Mouse (Mus musculus) intestine, embryonic 14.5 days (tissue): Measurements from ENCODE around the gene Gm17067. TPM values are rescaled to one million over a fixed set of nuclear protein-coding genes. Genes with fewer than 3 reads are reported as not detected.
A peak's percentile ranks its signal among the peaks of the same experiment; 100 is the strongest.
"Not testable (repeated sequence)": the region's sequence is repeated elsewhere in the genome, so short reads cannot be mapped to it uniquely, and the experiment has no call there.

Experiments used
- ATAC-seq: fragments of 200-750 bp; cut with Nextera tagmentation; replicated peaks from 2 replicates; pipeline ENCODE4 v1.8.0; 2017; ENCODE audit warnings: low read depth, moderate number of reproducible peaks, moderate TSS enrichment, moderate library complexity; ENCODE audit not compliant: low FRiP score, low TSS enrichment
- DNase-seq: peaks from one replicate; pipeline ENCODE4 v3.0.0-alpha.2; 2018; ENCODE audit warnings: low spot score
- H3K27ac ChIP-seq: fragments of 300-500 bp; sonication (generic); 2 replicates; pipeline ENCODE4 v1.5.1; 2014; ENCODE audit warnings: low read depth, mild to moderate bottlenecking, control low read depth
- H3K27me3 ChIP-seq: fragments of 300-500 bp; sonication (generic); replicated peaks from 2 replicates; pipeline ENCODE4 v1.6.1; 2014; ENCODE audit warnings: low read length, control low read depth; ENCODE audit not compliant: control insufficient read depth, insufficient read depth
- H3K36me3 ChIP-seq: fragments of 300-500 bp; sonication (generic); 2 replicates; pipeline ENCODE4 v1.6.1; 2014; ENCODE audit warnings: low read length, control low read depth; ENCODE audit not compliant: control insufficient read depth, insufficient read depth
- H3K4me1 ChIP-seq: fragments of 300-500 bp; sonication (generic); replicated peaks from 2 replicates; pipeline ENCODE4 v1.6.1; 2014; ENCODE audit warnings: low read length, control low read depth, mixed read lengths; ENCODE audit not compliant: control insufficient read depth, insufficient read depth
- H3K4me2 ChIP-seq: fragments of 300-500 bp; sonication (generic); 2 replicates; pipeline ENCODE4 v1.6.1; 2014; ENCODE audit warnings: low read length
- H3K4me3 ChIP-seq: fragments of 300-500 bp; sonication (generic); 2 replicates; pipeline ENCODE4 v1.5.1; 2014; ENCODE audit warnings: low read depth, low read length, control low read depth, mixed read lengths
- H3K9ac ChIP-seq: fragments of 300-500 bp; sonication (generic); 2 replicates; pipeline ENCODE4 v1.6.1; 2014; ENCODE audit warnings: mild to moderate bottlenecking, low read length
- H3K9me3 ChIP-seq: fragments of 300-500 bp; sonication (generic); 2 replicates; pipeline ENCODE4 v1.6.1; 2016; ENCODE audit warnings: low read length, control low read depth; ENCODE audit not compliant: control insufficient read depth
- WGBS: fragments of 180-500 bp; shearing (Covaris S2); extraction: QIAGEN DNeasy Blood & Tissue Kit; methylation state at CpG from one replicate; pipeline ENCODE4 v1.1.7; 2014; 5-methylcytosine and 5-hydroxymethylcytosine counted together
- polyA plus RNA-seq: library from polyadenylated mRNA; unstranded; fragments of >200 nt; fragmentation: Nextera tagmentation; extraction: Ambion mirVana; gene quantifications from 2 replicates; pipeline ENCODE4 v1.2.1, GENCODE M21; 2014

Gm17067 gene
- polyA plus RNA-seq: not detected in 2 replicates

GRCm38 (mm10) chr7:42726917-42727316 is at the start of gene Gm17067:
Gm17067 (minus strand) TSS chr7:42727017.
- WGBS: 85% methylated on average over 4 of the region's 4 CpGs
- not testable (repeated sequence) for H3K4me1 ChIP-seq, H3K4me2 ChIP-seq, H3K9ac ChIP-seq, H3K27ac ChIP-seq, H3K36me3 ChIP-seq, H3K27me3 ChIP-seq, ATAC-seq, H3K9me3 ChIP-seq, DNase-seq, H3K4me3 ChIP-seq

GRCm38 (mm10) chr7:42749836-42750235 is 23.0 kb upstream of the Gm17067 start:
- Histone ChIP-seq H3K4me3 (no peak overlapping the region), H3K27ac (no peak overlapping the region), H3K27me3 (no peaks in the 10 kb centered on the region), H3K4me1 (no peaks in the 10 kb centered on the region), H3K9ac (no peak overlapping the region), H3K36me3 (no peaks in the 10 kb centered on the region), H3K9me3 (no peaks in the 10 kb centered on the region), H3K4me2 (no peak overlapping the region)
- no peak for DNase-seq
- 46% methylated on average over 20 of the region's 20 CpGs for WGBS
- ATAC-seq: no peak

- Histone ChIP-seq H3K9ac (no peak overlapping the region), H3K4me1 (no peaks in the 10 kb centered on the region), H3K4me2 (no peak overlapping the region), H3K27ac (no peak overlapping the region), H3K9me3 (no peaks in the 10 kb centered on the region), H3K27me3 (no peaks in the 10 kb centered on the region), H3K36me3 (no peaks in the 10 kb centered on the region), H3K4me3 (no peak overlapping the region)
- ATAC-seq (no peak), DNase-seq (no peak)
- WGBS: 87% methylated on average over 10 of the region's 10 CpGs
Observed at GRCm38 (mm10) chr7:42738536-42739210, 11.9 kb upstream of the Gm17067 start.

GRCm38 (mm10) chr7:42693251-42693650 is 33.6 kb downstream of the Gm17067 start:
- peak overlapping the region; percentile 55 for H3K4me3 ChIP-seq
- DNase-seq: peak; percentile 50

GRCm38 (mm10) chr7:42692362-42693158 is 34.3 kb downstream of the Gm17067 start, which contains the start of gene Zfp975:
Zfp975 (minus strand) TSS chr7:42692742.
- peak; percentile 86 for DNase-seq
- WGBS: under 1% methylated on average over 23 of the region's 23 CpGs
- Histone ChIP-seq H3K4me2 (peak within 1 kb of the TSS; percentile 59), H3K27ac (peak within 1 kb of the TSS; percentile 65), H3K9ac (peak within 1 kb of the TSS; percentile 58), H3K4me3 (peak within 1 kb of the TSS; percentile 55)
- not testable (repeated sequence) for H3K4me1 ChIP-seq, H3K9me3 ChIP-seq, H3K36me3 ChIP-seq, H3K27me3 ChIP-seq
- ATAC-seq: peak; percentile 100

More at GRCm38 (mm10) chr7:42693251-42693650, 33.6 kb downstream of the Gm17067 start:
- ATAC-seq: 0 out of 2 replicates have a peak, but pooled peaks have one; percentile 44
- not testable (repeated sequence) for H3K27me3 ChIP-seq, H3K36me3 ChIP-seq, H3K9me3 ChIP-seq, H3K4me1 ChIP-seq
- Histone ChIP-seq H3K27ac (peak overlapping the region; percentile 65), H3K9ac (peak overlapping the region; percentile 58), H3K4me2 (peak overlapping the region; percentile 59)
- WGBS: 0% methylated on average over 4 of the region's 4 CpGs

- not testable (repeated sequence) for H3K4me2 ChIP-seq, H3K27ac ChIP-seq, H3K9ac ChIP-seq, ATAC-seq, H3K27me3 ChIP-seq, H3K36me3 ChIP-seq, DNase-seq, H3K4me1 ChIP-seq, H3K4me3 ChIP-seq, H3K9me3 ChIP-seq
- 97% methylated on average over 6 of the region's 6 CpGs for WGBS
Observed at GRCm38 (mm10) chr7:42680081-42680480, 46.7 kb downstream of the Gm17067 start.

GRCm38 (mm10) chr7:42679646-42680045 is 47.2 kb downstream of the Gm17067 start:
- not testable (repeated sequence) for H3K9me3 ChIP-seq, H3K4me2 ChIP-seq, H3K4me1 ChIP-seq, DNase-seq, H3K27ac ChIP-seq, H3K36me3 ChIP-seq, H3K9ac ChIP-seq, ATAC-seq, H3K4me3 ChIP-seq, H3K27me3 ChIP-seq

- H3K9ac ChIP-seq, DNase-seq, ATAC-seq, H3K27me3 ChIP-seq, H3K9me3 ChIP-seq, H3K4me1 ChIP-seq, H3K4me2 ChIP-seq, H3K4me3 ChIP-seq, H3K36me3 ChIP-seq, H3K27ac ChIP-seq: not testable (repeated sequence)
- WGBS: 72% methylated on average over 4 of the region's 5 CpGs
Observed at GRCm38 (mm10) chr7:42660140-42660539, 66.7 kb downstream of the Gm17067 start.
